Mouse (Mus musculus): ENCODE results near the gene Kmt2b.

Gene Kmt2b

GRCm38 (mm10) chr7:30566033-30566432 lies 22.5 kb downstream of the Kmt2b start:
- no peak for DNase-seq (ENCODE audit: low read depth, low spot score)

GRCm38 (mm10) chr7:30564970-30565571 lies 23.5 kb downstream of the Kmt2b start, which contains the start of gene Igflr1:
TSS of gene Igflr1 (plus strand) at chr7:30565427.
- DNase-seq (ENCODE audit: low read depth, low spot score) = peak; percentile 70

DNA sequence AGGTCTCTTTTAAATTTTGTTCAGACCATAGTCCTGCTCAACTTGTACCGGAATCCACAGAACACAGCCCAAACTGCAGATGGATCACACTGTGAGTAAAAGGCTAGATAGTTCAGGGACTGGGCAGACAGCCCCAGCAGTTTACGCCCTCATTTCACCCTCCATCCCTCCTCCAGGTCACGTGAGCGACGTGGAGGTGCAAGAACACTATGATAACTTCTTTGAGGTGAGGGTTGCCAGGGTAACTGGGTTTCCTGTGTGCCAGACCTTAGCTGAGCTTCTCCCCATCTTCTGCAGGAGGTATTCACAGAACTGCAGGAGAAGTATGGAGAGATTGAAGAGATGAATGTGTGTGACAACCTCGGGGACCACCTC lies 24.6 kb downstream of the Kmt2b start:
- peak; percentile 88 for DNase-seq (ENCODE audit: low read depth, low spot score)

GRCm38 (mm10) chr7:30563117-30563905 lies 25.2 kb downstream of the Kmt2b start, which contains the start of the genes U2af1l4, Gm49396 and Psenen:
TSS of gene U2af1l4 (plus strand) at chr7:30563301.
TSS of gene Gm49396 (plus strand) at chr7:30563344.
TSS of gene Psenen (minus strand) at chr7:30563627.
- DNase-seq (ENCODE audit: low read depth, low spot score) = peak; percentile 99

DNA sequence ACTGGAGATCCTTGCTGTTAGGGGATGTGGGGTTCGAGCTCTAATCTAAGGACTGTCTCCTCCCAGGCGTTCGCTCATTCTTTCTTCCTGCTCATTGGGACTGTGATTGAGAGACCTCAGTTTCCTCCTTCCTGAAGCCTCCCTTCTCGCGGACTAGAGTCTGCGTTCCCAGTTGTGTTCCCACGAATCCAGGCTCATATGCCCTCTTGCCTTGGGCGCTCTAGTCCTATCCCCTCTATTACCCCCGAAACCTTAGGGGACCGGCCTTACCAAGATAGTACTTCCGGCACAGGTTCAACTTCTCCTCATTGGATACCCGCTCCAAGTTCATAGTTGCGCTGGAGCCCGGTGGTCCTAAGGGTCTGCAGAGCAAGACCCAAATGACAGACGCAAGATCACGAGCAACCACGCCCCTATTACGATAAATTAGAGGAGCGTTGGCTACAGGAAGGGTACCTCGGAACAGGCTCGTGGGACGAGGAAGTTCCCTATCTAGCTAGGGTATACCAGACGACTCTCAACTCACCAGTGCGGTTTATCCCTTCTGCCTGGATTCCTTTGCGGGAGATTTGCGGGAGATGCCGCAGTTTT lies 25.9 kb downstream of the Kmt2b start:
- DNase-seq (ENCODE audit: low read depth, low spot score) = no peak

GRCm38 (mm10) chr7:30560296-30560695 lies 28.2 kb downstream of the Kmt2b start:
- no peak for DNase-seq (ENCODE audit: low read depth, low spot score)

DNA sequence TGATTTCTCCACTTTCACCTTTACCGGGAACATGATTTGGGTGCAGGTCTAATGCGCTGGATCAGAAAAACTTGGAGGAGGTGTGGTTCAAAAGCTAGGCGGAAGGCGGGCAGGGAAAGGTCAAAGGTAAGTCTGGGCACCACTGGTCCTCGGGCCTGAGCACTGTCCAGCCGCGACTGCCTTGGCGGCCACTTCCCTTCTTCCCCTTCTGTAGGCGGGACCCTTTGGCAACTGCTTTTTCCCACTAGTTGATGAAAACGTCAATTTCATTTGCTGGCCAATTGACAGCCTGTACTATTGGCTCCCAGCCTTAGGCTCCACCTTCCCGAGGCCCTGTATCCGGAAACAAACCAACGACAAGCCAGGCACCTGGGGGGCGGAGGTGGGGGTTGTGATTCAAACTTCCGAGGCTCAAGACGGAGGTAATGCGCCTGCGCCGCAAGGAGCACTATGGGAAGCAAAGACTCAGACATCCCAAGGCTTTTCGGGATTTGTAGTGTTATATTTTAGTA lies 29.0 kb downstream of the Kmt2b start, which contains the start of gene Lin37:
Gene Lin37 (minus strand): TSS at position 396 of the 512 bp plus-strand sequence.
- DNase-seq (ENCODE audit: low read depth, low spot score) = peak; percentile 94

DNA sequence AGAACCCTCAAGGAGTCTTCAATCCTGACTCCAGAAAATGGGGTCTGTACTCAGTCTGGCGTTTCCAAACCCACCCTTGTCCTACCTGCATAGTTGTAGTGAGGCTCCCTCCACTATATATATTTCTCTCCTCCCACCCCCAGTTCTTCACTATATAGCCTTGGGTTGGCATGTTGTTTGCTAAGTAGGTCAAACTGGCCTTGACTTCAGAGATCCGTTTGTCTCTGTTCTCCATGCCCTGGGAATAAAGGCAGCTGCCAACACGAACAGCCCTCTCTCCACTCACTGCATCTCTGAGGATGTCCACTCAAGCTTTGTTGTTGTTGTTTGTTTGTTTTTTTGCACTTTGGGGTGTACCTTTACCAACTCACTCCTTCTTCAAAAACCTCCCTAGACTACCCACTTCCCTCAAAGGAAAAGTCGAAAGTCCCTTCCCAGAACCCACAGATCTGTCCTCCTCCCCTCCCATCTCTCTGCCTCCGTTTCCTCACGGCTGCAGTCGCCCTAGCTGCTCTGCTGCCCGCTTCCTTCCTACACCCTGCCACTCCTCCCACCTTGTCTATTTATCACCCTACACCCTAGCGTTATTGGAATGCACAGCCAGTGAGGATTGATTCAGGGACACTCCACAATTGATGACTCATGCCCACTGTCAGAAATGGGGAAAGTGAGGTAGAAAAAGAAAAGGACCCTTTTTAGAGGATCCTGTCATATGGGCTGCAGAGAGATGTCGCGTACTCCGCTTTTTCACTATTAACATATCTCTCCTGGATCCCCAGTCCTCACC lies 29.7 kb downstream of the Kmt2b start:
- DNase-seq (ENCODE audit: low read depth, low spot score) = peak; percentile 26

GRCm38 (mm10) chr7:30557901-30558514 lies 30.5 kb downstream of the Kmt2b start:
- DNase-seq (ENCODE audit: low read depth, low spot score) = no peak

- peak; percentile 53 for DNase-seq (ENCODE audit: low read depth, low spot score)
These were observed 31.5 kb downstream of the Kmt2b start for GRCm38 (mm10) chr7:30556894-30557536.

DNA sequence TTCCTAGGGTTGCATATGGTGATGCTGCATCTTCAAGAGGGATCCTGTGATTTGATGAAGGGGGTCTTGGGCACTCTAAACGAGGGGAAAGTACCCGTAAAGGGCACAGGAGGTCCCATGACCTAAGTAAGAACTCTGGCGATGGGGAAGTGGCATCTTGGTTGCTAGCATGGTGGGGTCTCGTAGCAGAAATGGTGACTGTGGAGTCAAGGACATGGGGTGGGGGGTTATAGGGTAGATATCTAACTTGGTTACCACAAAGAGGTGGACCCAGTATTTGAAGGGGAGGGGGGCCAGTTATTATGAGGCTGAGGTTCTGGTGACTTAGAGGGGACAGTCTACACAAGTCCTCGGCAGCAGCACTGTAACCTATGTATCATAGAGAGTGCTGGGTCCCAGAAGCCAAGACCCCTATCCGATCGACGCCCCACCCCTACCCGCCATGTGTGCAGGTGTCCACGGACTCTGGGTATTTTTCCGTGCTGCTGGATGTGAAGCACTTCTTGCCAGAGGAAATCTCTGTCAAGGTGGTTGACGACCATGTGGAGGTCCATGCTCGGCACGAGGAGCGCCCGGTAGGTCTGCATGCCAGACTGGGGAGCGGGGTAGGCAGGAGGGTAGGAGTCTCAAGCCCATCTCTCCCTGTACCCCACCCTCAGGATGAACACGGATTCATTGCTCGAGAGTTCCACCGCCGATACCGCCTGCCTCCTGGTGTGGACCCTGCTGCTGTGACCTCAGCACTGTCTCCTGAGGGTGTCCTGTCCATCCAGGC lies 34.5 kb downstream of the Kmt2b start:
- no peak for DNase-seq (ENCODE audit: low read depth, low spot score)

- peak; percentile 46 for DNase-seq (ENCODE audit: low read depth, low spot score)
These were observed 35.4 kb downstream of the Kmt2b start for GRCm38 (mm10) chr7:30553021-30553589.

- peak; percentile 97 for DNase-seq (ENCODE audit: low read depth, low spot score)
These were observed 36.2 kb downstream of the Kmt2b start, which contains the start of the genes Hspb6 and Proser3 for GRCm38 (mm10) chr7:30552102-30553020. TSS of gene Hspb6 (plus strand) at chr7:30552178. TSS of gene Proser3 (minus strand) at chr7:30552299.

- DNase-seq (ENCODE audit: low read depth, low spot score) = peak; percentile 87
These were observed 37.0 kb downstream of the Kmt2b start for GRCm38 (mm10) chr7:30551445-30552101.

GRCm38 (mm10) chr7:30550603-30551002 lies 37.9 kb downstream of the Kmt2b start:
- no peak for DNase-seq (ENCODE audit: low read depth, low spot score)

- no peak for DNase-seq (ENCODE audit: low read depth, low spot score)
These were observed 38.6 kb downstream of the Kmt2b start for GRCm38 (mm10) chr7:30549880-30550279.

DNA sequence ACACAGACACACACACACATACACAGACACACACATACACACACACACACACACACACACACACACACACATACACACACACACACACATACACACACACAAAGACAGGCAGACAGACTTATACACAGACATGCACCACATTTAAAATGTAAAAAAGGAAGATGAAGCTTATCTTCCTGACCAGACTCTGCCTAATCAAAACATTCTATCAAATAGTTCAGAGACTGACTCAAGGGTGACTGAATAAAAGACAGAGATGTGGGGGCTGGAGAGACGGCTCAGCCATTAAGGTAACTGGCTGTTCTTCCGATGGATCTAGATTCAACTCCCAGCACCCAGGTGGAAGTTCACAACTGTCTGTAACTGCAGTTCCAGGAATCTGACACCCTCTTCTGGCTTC lies 44.2 kb downstream of the Kmt2b start:
- DNase-seq (ENCODE audit: low read depth, low spot score) = no peak

GRCm38 (mm10) chr7:30540572-30540971 lies 48.0 kb downstream of the Kmt2b start:
- no peak for DNase-seq (ENCODE audit: low read depth, low spot score)
